Mouse (Mus musculus) right cerebral cortex, adult 2 months (tissue): ENCODE measurements at regions not wholly inside any gene's neighbourhood (a gene's known extent, or its start where the extent isn't known, plus 50 kb on each side); places are given as distances from the start of the nearest gene placed in this dataset.

Experiments used
- DNase-seq, 2 experiments: peaks; one replicate each; pipeline ENCODE4 v3.0.0; 2021 to 2022; ENCODE audit warnings: low spot score in 2 of 2

DNA sequence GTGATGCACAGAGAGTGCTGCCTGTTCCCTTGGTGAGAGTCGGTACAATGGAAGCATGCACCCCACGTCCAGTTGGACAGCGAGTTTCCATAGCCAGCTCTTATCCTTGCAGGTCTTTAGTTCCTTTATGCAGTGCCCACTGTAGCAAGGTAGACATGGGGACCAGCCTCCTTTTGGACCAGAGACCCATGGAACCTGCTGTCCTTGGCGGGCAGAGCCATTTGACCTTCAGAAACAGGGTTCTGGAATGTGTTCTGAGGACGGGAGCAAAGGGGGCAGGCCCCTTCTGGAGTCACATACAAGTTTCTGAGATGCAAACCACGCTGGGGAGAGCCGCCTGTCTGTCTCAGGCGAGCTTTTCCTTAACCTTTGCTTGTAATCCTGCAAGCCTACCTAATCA lies 188.1 kb downstream of the Emx2 start:
- no peak for DNase-seq

DNA sequence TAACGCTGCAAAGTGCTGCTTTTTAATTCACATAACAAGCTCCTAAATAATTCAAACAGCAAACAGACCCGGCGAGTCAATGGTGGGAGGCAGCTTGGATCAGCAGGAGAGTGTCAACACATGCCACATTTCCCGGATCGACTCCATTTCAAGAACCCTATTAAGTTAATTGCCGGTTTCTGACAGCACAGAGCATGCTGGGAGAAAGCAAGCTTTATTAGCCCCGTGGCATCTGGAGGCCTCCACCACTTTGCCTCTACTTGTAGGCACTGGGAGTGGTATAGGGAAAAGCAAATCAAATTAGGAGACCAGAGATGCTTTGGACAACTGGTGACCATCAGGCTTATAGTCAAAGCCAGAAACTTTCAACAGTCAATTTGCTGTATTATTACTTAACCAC lies 188.5 kb downstream of the Emx2 start:
- DNase-seq = no peak

- no peak for DNase-seq
These were observed 191.2 kb downstream of the Emx2 start for GRCm38 (mm10) chr19:59649421-59649820.

DNA sequence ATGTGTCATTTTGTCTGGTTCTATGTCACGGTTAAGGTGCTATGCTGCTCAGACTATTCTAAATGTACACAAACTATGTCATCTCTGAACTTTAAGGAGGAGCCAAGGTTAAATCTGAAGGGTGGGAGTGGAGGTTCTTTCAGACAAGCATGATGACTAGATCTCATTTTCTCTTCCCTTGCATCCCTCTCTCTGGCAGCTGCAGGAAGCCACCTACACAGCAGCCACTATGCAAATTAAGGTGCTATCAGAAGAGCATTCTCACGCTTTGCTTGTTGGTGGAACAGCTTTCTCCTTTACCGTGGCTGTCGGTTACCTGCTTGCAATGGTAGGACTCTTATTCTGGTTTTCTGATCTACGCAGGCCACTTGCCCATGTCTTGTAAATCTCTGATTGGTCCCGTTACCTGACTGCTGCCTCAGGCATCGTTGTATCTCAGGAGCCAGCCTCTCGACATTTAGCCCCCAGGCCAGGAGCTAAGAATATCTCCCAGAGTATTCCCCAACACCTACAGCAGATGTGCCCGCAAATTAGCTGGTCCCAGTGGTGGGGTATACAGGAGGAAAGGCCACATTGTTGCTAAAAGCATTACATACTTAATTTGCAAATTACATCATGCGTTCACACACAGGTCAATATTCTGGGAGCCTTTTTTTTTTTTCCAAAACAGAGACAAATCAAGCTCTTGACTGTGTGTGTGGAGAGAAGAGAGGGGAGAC lies 192.6 kb downstream of the Emx2 start:
- DNase-seq = peak; percentile 26 to 29

DNA sequence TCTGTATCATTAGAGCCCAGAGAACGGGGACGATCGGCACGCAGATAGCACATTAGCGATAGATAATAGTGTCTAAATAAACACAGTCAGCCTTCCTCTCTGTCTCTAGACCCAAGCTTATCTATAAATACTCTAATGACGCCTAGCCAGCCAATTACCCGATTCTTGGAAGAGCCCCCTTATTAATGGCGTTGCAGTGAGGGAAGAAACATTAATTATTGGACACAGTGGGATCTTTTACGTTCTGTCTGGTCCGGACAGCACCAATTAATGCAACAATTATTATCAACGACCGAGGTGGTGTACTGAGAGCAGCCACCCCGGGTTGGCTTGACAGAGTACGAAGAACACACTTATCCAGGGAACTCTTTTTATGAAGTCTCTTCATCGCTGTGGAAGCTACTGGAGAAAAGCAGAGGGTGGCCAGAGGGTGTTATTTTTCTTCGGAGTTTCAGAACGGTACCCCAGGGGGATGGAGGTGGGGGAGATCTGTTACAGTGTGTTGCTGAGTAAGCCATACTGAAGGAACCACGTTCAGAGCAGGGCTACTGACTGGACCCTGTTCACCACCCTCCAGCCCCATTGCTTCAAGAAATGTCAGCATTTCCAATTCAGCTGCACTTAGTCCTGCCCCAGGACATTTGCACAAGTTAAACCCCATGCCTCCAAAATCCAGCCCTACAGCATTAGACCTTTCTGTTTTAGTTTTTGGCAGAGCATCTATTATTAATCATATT lies 195.6 kb downstream of the Emx2 start:
- DNase-seq = no peak

DNA sequence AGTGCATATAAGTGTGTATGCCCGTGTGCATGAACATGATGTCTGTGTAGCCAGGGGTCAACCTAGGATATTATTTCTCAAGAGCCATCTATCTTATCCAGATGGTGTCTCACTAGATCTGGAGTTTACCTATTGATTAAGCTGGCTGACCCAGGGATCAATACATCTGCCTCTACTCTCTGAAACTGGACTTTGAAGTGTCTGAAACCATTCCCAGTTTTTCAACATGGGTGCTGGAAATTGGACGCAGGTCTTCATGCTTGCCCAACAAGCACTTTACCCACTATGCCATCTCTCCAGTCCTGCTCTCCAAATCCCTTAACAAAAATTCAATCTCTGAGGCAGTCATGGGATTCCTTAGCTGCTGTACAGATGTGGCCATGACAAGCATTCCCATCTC lies 197.1 kb downstream of the Emx2 start:
- DNase-seq = no peak

DNA sequence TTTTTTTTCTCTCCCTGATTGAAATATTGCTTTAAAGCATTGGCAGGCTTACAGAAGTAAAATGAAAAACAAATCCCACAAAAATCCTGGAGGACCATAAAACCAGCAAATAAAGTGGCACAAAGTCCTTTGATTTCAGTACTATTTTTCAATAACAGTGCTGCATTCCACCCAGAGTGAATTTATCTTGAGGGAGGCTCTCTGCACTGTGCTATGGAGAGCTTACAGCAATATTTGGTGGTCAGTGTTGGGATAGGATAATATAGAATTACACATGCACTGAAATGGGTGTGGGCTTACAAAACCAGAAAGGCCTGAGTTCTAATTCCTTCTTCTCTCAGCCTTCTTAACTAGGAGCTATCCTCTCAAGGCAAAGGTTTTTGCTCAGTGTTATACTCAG lies 211.6 kb downstream of the Emx2 start:
- DNase-seq = no peak

GRCm38 (mm10) chr19:59673537-59673936 lies 215.4 kb downstream of the Emx2 start:
- no peak for DNase-seq

DNA sequence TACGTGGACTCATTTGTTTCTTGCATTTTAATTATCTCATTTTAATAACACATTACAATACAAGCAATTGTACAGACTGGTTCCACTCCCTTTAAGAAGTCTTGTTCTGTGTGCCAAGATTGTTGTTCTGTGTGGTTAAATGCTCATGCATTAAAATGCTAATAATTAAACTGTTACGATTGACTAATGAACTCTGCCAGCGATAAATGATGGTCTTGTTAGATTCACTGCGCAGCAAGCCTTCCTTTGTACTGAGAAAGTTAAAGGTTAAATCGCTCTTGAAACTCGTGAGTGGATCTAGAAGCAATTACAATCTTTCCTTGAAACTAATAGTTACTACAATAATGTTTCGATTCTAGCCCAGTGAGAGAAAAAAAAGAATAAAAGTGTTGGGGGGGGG lies 221.0 kb downstream of the Emx2 start:
- DNase-seq = no peak

DNA sequence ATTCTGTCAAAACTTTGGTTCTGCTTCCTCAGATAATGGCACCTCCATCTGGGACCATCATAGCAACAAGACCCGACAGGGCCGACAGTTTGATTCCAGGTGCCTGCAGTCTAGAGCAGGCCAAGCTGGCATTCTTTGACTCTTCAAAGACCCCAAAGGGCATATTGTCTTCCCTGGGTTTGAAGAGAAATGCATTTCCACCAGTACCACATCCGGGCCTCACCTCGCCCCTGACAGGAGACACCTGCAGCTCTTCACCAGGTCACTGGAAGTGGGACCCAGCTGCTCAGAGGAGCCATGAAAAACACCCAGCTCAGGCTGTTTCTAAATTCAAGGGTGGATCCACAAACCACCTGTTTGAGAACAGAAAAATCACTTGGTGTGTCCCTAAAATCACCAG lies 222.2 kb downstream of the Emx2 start:
- no peak for DNase-seq

DNA sequence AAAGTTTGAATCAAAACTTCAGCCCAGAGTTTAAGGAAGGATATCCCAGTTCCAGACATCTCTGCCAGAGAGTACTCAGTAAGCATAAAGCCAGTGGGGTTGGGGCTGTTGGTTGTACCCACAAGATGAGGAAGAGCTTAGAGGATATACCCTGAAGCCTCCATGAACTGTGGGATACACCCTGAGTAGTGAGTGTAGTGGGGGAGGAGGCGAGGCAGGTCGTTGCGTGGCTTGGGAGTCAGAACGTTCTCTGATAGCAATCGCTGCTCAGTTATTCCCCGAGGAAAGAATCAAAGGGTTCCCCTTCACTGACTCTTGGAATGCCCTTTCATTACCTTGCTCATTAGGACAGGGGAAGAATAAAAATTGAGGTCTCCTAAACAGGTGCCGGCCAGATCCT lies 226.1 kb downstream of the Emx2 start:
- no peak for DNase-seq

DNA sequence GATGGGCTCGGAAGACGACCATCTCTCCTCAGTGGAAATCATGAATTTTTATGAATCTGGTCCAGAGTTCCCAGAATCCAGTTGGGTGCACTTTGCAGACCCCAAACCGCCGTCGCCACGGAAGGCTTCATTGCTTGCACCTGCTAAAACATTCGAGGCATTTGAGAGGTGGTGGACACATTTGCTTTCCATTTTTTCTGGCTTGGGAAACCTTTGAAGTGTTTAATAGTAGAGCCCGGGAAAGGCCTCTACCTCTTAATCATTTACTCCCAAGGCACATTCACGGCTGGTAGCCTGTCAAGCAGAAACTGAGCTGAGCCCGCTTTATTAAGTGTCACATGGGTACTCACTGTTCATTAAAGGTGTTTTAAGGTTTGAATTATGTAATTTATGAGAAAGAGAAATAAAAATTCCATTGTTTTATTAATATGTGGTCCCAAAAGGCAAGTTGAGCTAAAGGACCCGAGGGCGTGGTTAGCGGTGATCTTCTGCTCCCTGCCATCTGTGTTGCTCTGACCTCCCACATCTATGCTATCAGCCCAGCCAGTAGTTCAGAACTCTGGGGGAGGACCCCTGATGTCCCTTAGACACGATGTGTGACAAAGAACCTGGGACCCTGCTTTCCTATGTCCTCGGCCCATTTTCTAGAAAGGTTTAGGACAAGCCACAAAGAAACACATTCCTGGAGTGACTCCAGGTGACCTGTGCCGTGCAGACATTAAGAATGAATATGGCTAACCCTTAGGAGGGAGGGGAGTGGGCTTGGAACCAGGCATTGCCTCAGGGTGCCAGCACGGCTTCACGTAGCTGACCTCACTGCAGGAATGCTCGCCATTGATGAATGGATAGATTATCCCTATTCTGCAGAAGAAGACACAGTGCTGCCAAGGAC lies 227.9 kb downstream of the Emx2 start:
- DNase-seq = no peak

DNA sequence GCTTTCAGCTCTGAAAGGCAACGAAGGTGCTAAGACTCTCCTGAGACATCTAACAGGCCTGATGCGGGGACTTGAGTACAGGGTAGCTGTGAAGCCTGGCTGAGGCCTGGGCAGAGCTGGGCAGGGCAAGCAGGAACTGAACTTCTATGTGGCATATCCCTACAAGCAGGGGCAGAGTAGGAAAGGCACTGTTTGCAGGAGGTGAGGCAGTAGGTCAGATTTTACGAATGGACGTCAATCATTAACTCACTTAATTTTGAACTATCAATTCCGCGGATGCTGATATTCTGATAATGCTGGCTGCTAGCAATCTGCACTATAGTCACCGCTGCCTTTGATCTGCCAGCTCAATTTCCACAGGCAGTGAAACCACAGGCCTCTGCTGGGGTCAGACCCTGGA lies 229.0 kb downstream of the Emx2 start:
- DNase-seq = no peak

DNA sequence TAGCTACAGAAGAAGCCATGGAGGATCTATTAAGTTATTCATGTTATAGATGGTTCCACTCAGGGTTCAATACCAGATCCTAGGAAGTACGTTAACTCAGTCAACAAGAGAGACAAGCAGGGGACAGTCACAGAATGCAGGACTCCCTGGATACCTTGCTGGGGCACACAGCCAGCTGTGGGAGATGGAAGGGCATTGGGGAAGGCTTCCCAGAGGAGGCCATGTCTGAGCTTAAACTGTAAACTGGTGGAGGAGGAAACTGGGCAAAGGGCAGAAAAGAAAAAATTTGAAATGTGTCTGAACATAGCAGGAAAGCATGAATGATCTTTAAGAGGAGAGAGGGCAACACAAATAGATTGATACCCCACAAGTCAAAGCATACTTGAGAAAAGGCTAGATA lies 229.5 kb downstream of the Emx2 start:
- no peak for DNase-seq

GRCm38 (mm10) chr19:59691541-59692096 lies 233.4 kb downstream of the Emx2 start:
- no peak for DNase-seq

- peak; percentile 6 to 23 for DNase-seq
These were observed 239.5 kb downstream of the Emx2 start for GRCm38 (mm10) chr19:59697628-59698027.

GRCm38 (mm10) chr19:59700187-59700586 lies 242.0 kb downstream of the Emx2 start:
- DNase-seq = no peak

GRCm38 (mm10) chr19:59707106-59707505 lies 236.3 kb downstream of the Rab11fip2 start:
- no peak for DNase-seq

- DNase-seq = no peak
These were observed 234.3 kb downstream of the Rab11fip2 start for GRCm38 (mm10) chr19:59709180-59709579.

GRCm38 (mm10) chr19:59715086-59715485 lies 228.4 kb downstream of the Rab11fip2 start:
- no peak for DNase-seq

GRCm38 (mm10) chr19:59717813-59718483 lies 225.5 kb downstream of the Rab11fip2 start:
- no peak for DNase-seq

DNA sequence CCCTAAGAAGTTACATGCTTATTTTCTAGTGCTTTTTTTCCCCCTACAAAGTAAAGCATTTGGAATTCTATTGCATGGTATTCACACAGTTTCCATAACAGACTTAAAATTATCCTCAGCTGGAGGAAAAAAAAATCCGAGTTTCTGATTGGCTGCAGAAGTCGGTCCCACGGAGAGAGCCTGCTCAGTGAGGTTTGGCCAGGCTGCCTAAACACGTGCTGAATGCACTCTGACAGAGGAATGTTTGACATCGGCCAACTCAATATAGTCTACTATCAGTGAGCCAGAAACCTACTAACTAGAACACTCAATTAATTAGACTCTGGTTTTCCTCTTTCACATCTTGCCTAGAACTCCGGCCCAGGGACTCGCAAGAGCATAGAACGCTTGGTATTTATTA lies 204.9 kb downstream of the Rab11fip2 start:
- DNase-seq = no peak
